Mouse (Mus musculus) megakaryocyte, embryonic 14.5 days (primary cell): ENCODE measurements around the gene Pou2f1.

Experiments used
- FLI1 ChIP-seq: IDR thresholded peaks from 2 replicates; pipeline ENCODE4 v1.6.1; 2012; ENCODE audit warnings: low read length, inconsistent platforms, mixed read lengths
- GATA1 ChIP-seq: IDR thresholded peaks from 3 replicates; pipeline ENCODE4 v1.6.1; 2012; ENCODE audit warnings: mixed read lengths, low read length, inconsistent platforms, borderline replicate concordance

DNA sequence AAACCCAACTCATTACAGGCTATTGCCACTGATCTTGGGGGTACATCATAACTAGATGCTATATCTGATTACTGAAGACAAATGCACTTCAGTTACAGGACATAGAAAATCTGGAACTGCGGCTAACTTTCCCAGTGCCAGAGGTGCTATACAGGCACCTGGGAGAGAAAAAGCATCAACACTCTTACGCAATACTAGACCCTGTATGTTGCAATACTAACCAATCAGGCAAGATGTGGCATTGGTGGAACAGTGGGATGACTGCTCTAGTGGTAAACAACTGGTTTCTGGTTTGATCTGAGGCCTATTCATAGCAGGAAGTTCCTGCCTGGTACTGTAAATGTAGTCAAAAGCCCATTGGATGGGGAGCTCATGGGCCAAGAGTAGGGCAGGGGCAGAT, 123.7 kb downstream of the Pou2f1 start:
- TF ChIP-seq GATA1: no peak
- no peak for TF ChIP-seq FLI1
